Mouse (Mus musculus) mouse embryonic stem cell (cell line): ENCODE results near the gene Gm26620.

Experiments
- in situ Hi-C, 2 experiments: fragments of 300-500 bp; cut with MboI; formaldehyde crosslinking; loops; 1 replicate in 1 of 2; 3 replicates in 1 of 2; pipeline ENCODE4 v1.14.3; 2019 to 2020; ENCODE audit warnings: low sequenced_read_pairs in 2 of 2, low pct_unique_long_range_greater_than_20kb in 1 of 2, mixed read lengths in 1 of 2; ENCODE audit not compliant: unreplicated experiment in 1 of 2

Gm26620 gene

GRCm38 (mm10) chr1:170867691-170868105 lies 17.2 kb upstream of the Gm26620 start, which contains the start of gene Atf6:
Atf6 (minus strand) TSS chr1:170867771.
- in situ Hi-C loops, result no loop called here

- in situ Hi-C loops, result no loop called here
Observed at GRCm38 (mm10) chr1:170868107-170868904, 16.6 kb upstream of the Gm26620 start.

GRCm38 (mm10) chr1:170868905-170869283 lies 16.0 kb upstream of the Gm26620 start:
- in situ Hi-C loops, result no loop called here

GRCm38 (mm10) chr1:170871402-170871801 lies 13.5 kb upstream of the Gm26620 start:
- in situ Hi-C loops, result no loop called here

GRCm38 (mm10) chr1:170871961-170872360 lies 12.9 kb upstream of the Gm26620 start:
- in situ Hi-C loops, result no loop called here

- in situ Hi-C loops, result no loop called here
Observed at GRCm38 (mm10) chr1:170875676-170876075, 9.2 kb upstream of the Gm26620 start.

GRCm38 (mm10) chr1:170876906-170877305 lies 8.0 kb upstream of the Gm26620 start:
- in situ Hi-C loops, result no loop called here

- in situ Hi-C loops, result no loop called here
Observed at GRCm38 (mm10) chr1:170882915-170883485, 1.9 kb upstream of the Gm26620 start.

- in situ Hi-C loops, result no loop called here
Observed at GRCm38 (mm10) chr1:170884390-170884789, 475 bp upstream of the Gm26620 start.

GRCm38 (mm10) chr1:170886044-170886458 lies 1.2 kb downstream of the Gm26620 start:
- in situ Hi-C loops, result no loop called here

- in situ Hi-C loops, result no loop called here
Observed at GRCm38 (mm10) chr1:170889310-170889709, 4.4 kb downstream of the Gm26620 start.

- in situ Hi-C loops, result no loop called here
Observed at GRCm38 (mm10) chr1:170891646-170892045, 6.8 kb downstream of the Gm26620 start.

- in situ Hi-C loops, result no loop called here
Observed at GRCm38 (mm10) chr1:170892279-170892678, 7.4 kb downstream of the Gm26620 start.

GRCm38 (mm10) chr1:170894603-170895602 lies 10.0 kb downstream of the Gm26620 start:
- in situ Hi-C loops, result no loop called here

GRCm38 (mm10) chr1:170896651-170897281 lies 11.9 kb downstream of the Gm26620 start:
- in situ Hi-C loops, result no loop called here

- in situ Hi-C loops, result no loop called here
Observed at GRCm38 (mm10) chr1:170898413-170899075, 13.7 kb downstream of the Gm26620 start.

GRCm38 (mm10) chr1:170900799-170901467 lies 16.1 kb downstream of the Gm26620 start:
- in situ Hi-C loops, result no loop called here
